Mouse (Mus musculus) testis, adult 2 months (tissue): Measurements from ENCODE around the gene Hat1.

Experiments used
- CTCF ChIP-seq: fragments of 200-500 bp; IDR thresholded peaks from 2 replicates; pipeline ENCODE4 v1.5.1; 2012; ENCODE audit warnings: low read depth, mild to moderate bottlenecking, inconsistent platforms, low read length, moderate library complexity; ENCODE audit not compliant: control insufficient read depth, insufficient read depth, insufficient replicate concordance
- POLR2A ChIP-seq: fragments of 200-500 bp; IDR thresholded peaks from 2 replicates; pipeline ENCODE4 v1.6.1; 2012; ENCODE audit warnings: low read depth, mild to moderate bottlenecking, inconsistent platforms, low read length, moderate library complexity; ENCODE audit not compliant: control insufficient read depth

GRCm38 (mm10) chr2:71475760-71476159 lies 87.0 kb downstream of the Hat1 start:
- no peak for TF ChIP-seq CTCF
- no peak for TF ChIP-seq POLR2A
